Comparison of ENCODE assay signal across 11 mouse cellular contexts in genomic region chr13:25002965-25003364, GRCm38 (mm10). TPM values are rescaled to one million over a fixed set of nuclear protein-coding genes. Genes with fewer than 3 reads are reported as not detected.
DNase-seq lines count a peak whose midpoint lies in the region; ATAC-seq and TF ChIP-seq lines count a peak whose summit lies in the region.
"Had no signal": no experiment of that assay in that cellular context is flagged by ENCODE, and none has a peak within 500 bp of the region (broad histone marks: within the 10 kb centered on the region; RNA-seq: fewer than 3 reads in every experiment).

No protein-coding gene starts in this region.

- TF ChIP-seq CTCF in gastrocnemius, adult 2 months (IDR thresholded peaks at IDR 0.05), result peak; percentile 42
- peak; percentile 33 for TF ChIP-seq CTCF in lung, postnatal 0 days (IDR thresholded peaks at IDR 0.05)
- TF ChIP-seq CTCF in MEL (IDR thresholded peaks at IDR 0.05 in 2 of 3, conservative IDR thresholded peaks at IDR 0.05 in 1 of 3; ENCODE audit: control insufficient read depth in 1 of 3, insufficient read depth in 1 of 3, low read depth in 2 of 3, low read length in 3 of 3, poor library complexity in 1 of 3, severe bottlenecking in 1 of 3), result peak in 2 of 3 experiments; percentile 39 to 56; a peak in 4 of 6 replicates

- H3K27me3 ChIP-seq in lung, postnatal 0 days (replicated peaks; ENCODE audit: insufficient read depth, low read length), result no peaks in the 10 kb centered on the region
- H3K27me3 ChIP-seq in MEL (ENCODE audit: control insufficient read depth in 1 of 2, insufficient read depth in 2 of 2, low read length in 2 of 2), result no peaks in the 10 kb centered on the region
- H3K27me3 ChIP-seq: forebrain, embryonic 12.5 days had no signal

- TF ChIP-seq RAD21 in MEL (IDR thresholded peaks at IDR 0.05; ENCODE audit: low read depth, low read length), result peak; percentile 43

- no peak for TF ChIP-seq POLR2A in MEL (IDR thresholded peaks at IDR 0.05; ENCODE audit: control insufficient read depth in 1 of 2, insufficient read depth in 1 of 2, low read depth in 1 of 2, low read length in 2 of 2, poor library complexity in 1 of 2)

- no peaks in the 10 kb centered on the region for H3K4me1 ChIP-seq in lung, postnatal 0 days (ENCODE audit: insufficient read depth, low read depth, low read length)
- no peaks in the 10 kb centered on the region for H3K4me1 ChIP-seq in MEL (ENCODE audit: control insufficient read depth in 1 of 2, insufficient read depth in 2 of 2, low read length in 2 of 2)
- H3K4me1 ChIP-seq: forebrain, embryonic 12.5 days had no signal

- no peak overlapping the region for H3K4me3 ChIP-seq in gastrocnemius, adult 2 months
- H3K4me3 ChIP-seq in lung, postnatal 0 days (ENCODE audit: low read depth, low read length), result no peak overlapping the region
- H3K4me3 ChIP-seq in MEL (ENCODE audit: control insufficient read depth in 1 of 2, insufficient read depth in 1 of 2, low read depth in 2 of 2, low read length in 2 of 2), result no peak overlapping the region
- H3K4me3 ChIP-seq: forebrain, embryonic 12.5 days had no signal

- H3K4me2 ChIP-seq in lung, postnatal 0 days (replicated peaks; ENCODE audit: low read depth, low read length), result no peak overlapping the region
- H3K4me2 ChIP-seq: forebrain, embryonic 12.5 days had no signal

- no peak for ATAC-seq in lung, postnatal 0 days
- ATAC-seq in megakaryocyte-erythroid progenitor cell, adult 5-6 weeks (replicated peaks; ENCODE audit: low FRiP score, low TSS enrichment, poor library complexity, severe bottlenecking), result peak; percentile 75; the same call in 1 of the 2 replicates

- peaks cover 30% of the 10 kb centered on the region; the same call in 1 of the 2 replicates for H3K36me3 ChIP-seq in lung, postnatal 0 days (ENCODE audit: insufficient read depth, low read length)
- H3K36me3 ChIP-seq in MEL (ENCODE audit: control insufficient read depth in 1 of 2, insufficient read depth in 2 of 2, low read length in 2 of 2), result peaks cover 0 to 8% of the 10 kb centered on the region in 2 experiments; a peak in 2 of 4 replicates

- TF ChIP-seq EP300 in lung, postnatal 0 days (IDR thresholded peaks at IDR 0.05), result no peak
- no peak for TF ChIP-seq EP300 in MEL (IDR thresholded peaks at IDR 0.05; ENCODE audit: low read depth in 1 of 2, low read length in 2 of 2)

- no peak overlapping the region for H3K27ac ChIP-seq in gastrocnemius, adult 2 months
- no peak overlapping the region for H3K27ac ChIP-seq in lung, postnatal 0 days (ENCODE audit: low read length)
- H3K27ac ChIP-seq in MEL (ENCODE audit: control insufficient read depth, low read depth, low read length), result no peak overlapping the region
- H3K27ac ChIP-seq: forebrain, embryonic 12.5 days had no signal

- H3K9ac ChIP-seq in lung, postnatal 0 days (replicated peaks; ENCODE audit: low read depth), result no peak overlapping the region
- no peak overlapping the region for H3K9ac ChIP-seq in MEL (ENCODE audit: control insufficient read depth, low read depth, low read length, poor library complexity, severe bottlenecking)
- H3K9ac ChIP-seq: forebrain, embryonic 12.5 days had no signal

- intact Hi-C loops in gastrocnemius, adult 2 months (cut with DNase I), result no loop called here
- intact Hi-C loops in gastrocnemius, postnatal 14 days (cut with DNase I; ENCODE audit: low total_unique reads), result no loop called here

- H3K79me2 ChIP-seq in MEL (ENCODE audit: control insufficient read depth, insufficient read depth, low read length, poor library complexity), result no peaks in the 10 kb centered on the region

- no peak for DNase-seq in gastrocnemius, adult 2 months
- no peak for DNase-seq in gastrocnemius, postnatal 14 days
- no peak for DNase-seq in lung, postnatal 0 days (ENCODE audit: low spot score)
- no peak for DNase-seq in lung, postnatal 25 days (ENCODE audit: low spot score)
- peak; percentile 47 for DNase-seq in MEL (ENCODE audit: low read depth, low spot score)
- no peak for DNase-seq in kidney, adult 18-20 months
- DNase-seq in testis, postnatal 14 days (ENCODE audit: low spot score), result no peak
- DNase-seq: gastrocnemius, postnatal 36 days; lung, adult 18-20 months had no signal

- H3K9me3 ChIP-seq in lung, postnatal 0 days (ENCODE audit: low read length), result no peaks in the 10 kb centered on the region
- H3K9me3 ChIP-seq in MEL (replicated peaks; ENCODE audit: insufficient read depth, low read length), result no peaks in the 10 kb centered on the region

TF ChIP-seq in MEL, 35 proteins besides CTCF, POLR2A, EP300 and RAD21:
- TF ChIP-seq CHD2 (IDR thresholded peaks at IDR 0.05; ENCODE audit: low read length) (no peak), MAFK (IDR thresholded peaks at IDR 0.05; ENCODE audit: borderline replicate concordance, low read depth, low read length) (no peak), NRF1 (IDR thresholded peaks at IDR 0.05; ENCODE audit: insufficient read depth, low read depth, low read length, poor library complexity, severe bottlenecking) (no peak), MAX (IDR thresholded peaks at IDR 0.05; ENCODE audit: low read length) (no peak), KAT2A (conservative IDR thresholded peaks at IDR 0.05; ENCODE audit: low read depth, low read length) (no peak), MEF2A (IDR thresholded peaks at IDR 0.05; ENCODE audit: extremely low read depth, insufficient replicate concordance, low read depth, low read length, poor library complexity, severe bottlenecking) (no peak), ELF1 (IDR thresholded peaks at IDR 0.05; ENCODE audit: low read depth, low read length) (no peak), BHLHE40 (IDR thresholded peaks at IDR 0.05; ENCODE audit: borderline replicate concordance, low read depth, low read length) (no peak), SMC3 (IDR thresholded peaks at IDR 0.05; ENCODE audit: low read depth, low read length) (0 out of 2 replicates have a peak, but pooled peaks have one; percentile 16)

RNA-seq across cellular contexts. Expression of gene Mrs2, which starts 17.2 kb away (rescaled TPM):
- 10 to 100 TPM; 36.8 to 46.7 TPM for total RNA-seq in gastrocnemius, adult 2 months (2021)
- 10 to 100 TPM; 22.2 to 22.6 TPM for total RNA-seq in gastrocnemius, postnatal 14 days (2021)
- polyA plus RNA-seq in lung, postnatal 0 days (2015; fragmentation: Nextera tagmentation; extraction: Ambion mirVana), result 9.1 and 13.3 TPM in 2 replicates
- total RNA-seq in MEL (2012; rRNA removed), result 16.6 and 19.1 TPM in 2 replicates
- polyA plus RNA-seq in MEL (2012; ENCODE audit: insufficient read depth in 1 of 2, insufficient read length in 2 of 2, low read depth in 1 of 2, low replicate concordance in 2 of 2, missing spikeins in 1 of 2), result 10 to 100 TPM in 1 of 2 experiments, not detected in 1; 45.4 TPM
- 27.4 and 36.3 TPM in 2 replicates for total RNA-seq in megakaryocyte-erythroid progenitor cell, adult 5-6 weeks (2014; fragmentation: Nextera tagmentation)
- total RNA-seq in megakaryocyte-erythroid progenitor cell, adult 5-6 weeks (2017), result 11.4 and 11.9 TPM in 2 replicates

RNA-seq across cellular contexts. Expression of gene Dcdc2a, which starts 52.8 kb away (rescaled TPM):
- total RNA-seq in gastrocnemius, adult 2 months (2021), result under 1 TPM; 0.06 to 0.71 TPM
- not detected for total RNA-seq in gastrocnemius, postnatal 14 days (2021)
- 2.1 and 2.9 TPM in 2 replicates for polyA plus RNA-seq in lung, postnatal 0 days (2015; fragmentation: Nextera tagmentation; extraction: Ambion mirVana)
- not detected in 2 replicates for total RNA-seq in MEL (2012; rRNA removed)
- polyA plus RNA-seq in MEL (2012; ENCODE audit: insufficient read depth in 1 of 2, insufficient read length in 2 of 2, low read depth in 1 of 2, low replicate concordance in 2 of 2, missing spikeins in 1 of 2), result not detected
- total RNA-seq in megakaryocyte-erythroid progenitor cell, adult 5-6 weeks (2014; fragmentation: Nextera tagmentation), result not detected in 2 replicates
- total RNA-seq in megakaryocyte-erythroid progenitor cell, adult 5-6 weeks (2017), result not detected in 2 replicates
